Mouse (Mus musculus) hindbrain, embryonic 10.5 days (tissue): Measurements from ENCODE around the gene Olfr1175-ps. TPM values are rescaled to one million over a fixed set of nuclear protein-coding genes. Genes with fewer than 3 reads are reported as not detected.

Experiments
- DNase-seq: peaks from one replicate; pipeline ENCODE4 v3.0.0-alpha.2; 2017; ENCODE audit warnings: low spot score
- H3K27ac ChIP-seq: fragments of 300-500 bp; sonication (generic); 2 replicates; pipeline ENCODE4 v1.5.1; 2016; ENCODE audit warnings: mild to moderate bottlenecking, moderate library complexity
- H3K27me3 ChIP-seq: fragments of 300-500 bp; sonication (generic); 2 replicates; pipeline ENCODE4 v1.6.1; 2016; ENCODE audit warnings: mild to moderate bottlenecking; ENCODE audit not compliant: poor library complexity, insufficient read depth, severe bottlenecking
- H3K36me3 ChIP-seq: fragments of 300-500 bp; sonication (generic); 2 replicates; pipeline ENCODE4 v1.6.1; 2016; ENCODE audit warnings: mild to moderate bottlenecking, moderate library complexity
- H3K4me1 ChIP-seq: fragments of 300-500 bp; sonication (generic); replicated peaks from 2 replicates; pipeline ENCODE4 v1.6.1; 2016; ENCODE audit warnings: mild to moderate bottlenecking
- H3K4me3 ChIP-seq: fragments of 300-500 bp; sonication (generic); 2 replicates; pipeline ENCODE4 v1.5.1; 2016; ENCODE audit warnings: mild to moderate bottlenecking, moderate library complexity
- H3K9me3 ChIP-seq: fragments of 300-500 bp; sonication (generic); 2 replicates; pipeline ENCODE4 v1.6.1; 2016; ENCODE audit warnings: mild to moderate bottlenecking, moderate library complexity
- WGBS: fragments of 180-500 bp; shearing (Covaris S2); methylation state at CpG from one replicate; pipeline ENCODE4 v1.1.7; 2016; 5-methylcytosine and 5-hydroxymethylcytosine counted together
- polyA plus RNA-seq: library from polyadenylated mRNA; unstranded; fragments of >200 nt; fragmentation: Nextera tagmentation; extraction: Ambion mirVana; gene quantifications from 2 replicates; pipeline ENCODE4 v1.2.1, GENCODE M21; 2016

Gene Olfr1175-ps
- polyA plus RNA-seq, result not detected in 2 replicates

DNA sequence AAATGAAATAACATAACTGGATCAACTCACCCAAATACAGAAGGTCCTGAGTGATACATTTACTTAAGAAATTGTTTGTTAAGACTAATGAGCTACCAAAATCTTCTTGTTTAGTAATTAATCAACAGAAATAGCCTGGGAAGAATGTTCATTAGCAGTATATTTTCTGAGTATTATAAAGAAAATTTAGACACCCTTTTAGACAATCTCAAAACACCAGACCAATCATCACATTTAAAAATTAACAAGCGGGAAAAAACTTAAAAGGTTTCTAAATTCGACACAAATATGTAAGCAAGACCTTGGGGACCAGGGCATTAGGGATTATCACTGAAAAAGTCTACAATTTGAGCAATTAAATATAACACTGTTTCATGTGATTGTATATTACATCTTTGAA, at the start of gene Olfr1175-ps:
Olfr1175-ps (minus strand) TSS at position 101 of the 400 bp plus-strand sequence.
- H3K4me1 ChIP-seq, result no peaks in the 10 kb centered on the region
- no peak within 1 kb of the TSS for H3K4me3 ChIP-seq
- no peak for DNase-seq
- no peak within 1 kb of the TSS for H3K27ac ChIP-seq
- H3K36me3 ChIP-seq, result no peaks in the 10 kb centered on the region
- no peaks in the 10 kb centered on the region for H3K9me3 ChIP-seq
- H3K27me3 ChIP-seq, result no peaks in the 10 kb centered on the region
- WGBS, result 91% methylated on average over 2 of the region's 2 CpGs

GRCm38 (mm10) chr2:88356304-88356703, 29.3 kb upstream of the Olfr1175-ps start:
- no peaks in the 10 kb centered on the region for H3K4me1 ChIP-seq
- H3K36me3 ChIP-seq, result no peaks in the 10 kb centered on the region
- WGBS, result 2% methylated on average over 2 of the region's 2 CpGs
- no peak overlapping the region for H3K27ac ChIP-seq
- DNase-seq, result no peak
- H3K27me3 ChIP-seq, result no peaks in the 10 kb centered on the region
- H3K4me3 ChIP-seq, result no peak overlapping the region
- no peaks in the 10 kb centered on the region for H3K9me3 ChIP-seq

DNA sequence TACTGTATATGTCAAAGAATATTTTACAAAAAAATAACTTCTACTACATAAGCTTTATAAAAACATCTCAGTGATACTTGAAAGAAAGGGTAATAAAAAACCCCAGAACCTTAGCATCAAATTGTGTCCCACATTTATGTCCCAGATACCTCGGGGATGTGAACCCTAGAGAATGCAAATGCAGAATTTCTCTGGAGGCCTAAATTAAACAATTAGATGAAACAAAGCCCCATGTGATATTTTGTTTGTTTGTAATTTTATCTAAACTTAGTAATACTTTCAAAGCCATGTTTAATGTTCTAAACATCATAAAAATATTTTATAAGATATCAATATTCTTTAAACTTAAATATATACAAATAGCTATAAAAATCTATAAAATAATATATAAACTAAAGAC, 19.4 kb upstream of the Olfr1175-ps start, which contains the start of gene Olfr1177-ps:
Olfr1177-ps (minus strand) TSS at position 101 of the 400 bp plus-strand sequence.
- 88% methylated on average over 1 of the region's 1 CpGs for WGBS
- H3K9me3 ChIP-seq, result no peaks in the 10 kb centered on the region
- H3K4me1 ChIP-seq, result no peaks in the 10 kb centered on the region
- H3K27me3 ChIP-seq, result no peaks in the 10 kb centered on the region
- no peak for DNase-seq
- H3K27ac ChIP-seq, result no peak within 1 kb of the TSS
- H3K4me3 ChIP-seq, result no peak within 1 kb of the TSS
- H3K36me3 ChIP-seq, result no peaks in the 10 kb centered on the region

DNA sequence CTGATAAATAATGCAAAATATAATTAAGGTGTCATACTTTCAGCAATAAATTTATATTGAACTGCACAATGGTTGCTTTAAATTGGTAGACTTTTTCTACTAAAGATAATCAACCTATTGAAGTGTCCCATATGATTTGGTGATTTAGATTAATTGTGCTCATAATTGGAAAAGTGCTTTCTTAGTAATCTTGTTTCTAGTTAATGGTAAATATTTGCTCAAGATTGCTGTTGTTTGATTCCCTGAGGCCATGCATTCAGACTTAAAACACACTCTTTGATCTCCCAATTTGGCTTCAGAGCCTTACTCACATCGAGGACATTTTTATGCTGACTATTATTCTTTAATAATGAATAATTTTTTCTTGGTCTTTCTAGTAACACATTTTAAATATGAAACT, 9.4 kb upstream of the Olfr1175-ps start, which contains the start of gene Olfr1176:
Olfr1176 (plus strand) TSS at position 301 of the 400 bp plus-strand sequence.
- H3K4me3 ChIP-seq, result no peak within 1 kb of the TSS
- H3K4me1 ChIP-seq, result no peaks in the 10 kb centered on the region
- DNase-seq, result no peak
- H3K9me3 ChIP-seq, result no peaks in the 10 kb centered on the region
- H3K27ac ChIP-seq, result no peak within 1 kb of the TSS
- no peaks in the 10 kb centered on the region for H3K27me3 ChIP-seq
- no peaks in the 10 kb centered on the region for H3K36me3 ChIP-seq
- WGBS, result 84% methylated on average over 1 of the region's 1 CpGs

- Histone ChIP-seq H3K9me3 (no peaks in the 10 kb centered on the region), H3K27ac (no peak within 1 kb of the TSS), H3K27me3 (no peaks in the 10 kb centered on the region), H3K4me1 (no peaks in the 10 kb centered on the region), H3K36me3 (no peaks in the 10 kb centered on the region), H3K4me3 (no peak within 1 kb of the TSS)
- WGBS, result 95% methylated on average over 4 of the region's 4 CpGs
- DNase-seq, result no peak
These were observed 12.0 kb downstream of the Olfr1175-ps start, which contains the start of gene Olfr1174-ps for GRCm38 (mm10) chr2:88315035-88315434. Gene Olfr1174-ps (minus strand): TSS chr2:88315135.

- Histone ChIP-seq H3K36me3 (no peaks in the 10 kb centered on the region), H3K4me3 (no peak within 1 kb of the TSS), H3K9me3 (no peaks in the 10 kb centered on the region), H3K27me3 (no peaks in the 10 kb centered on the region), H3K27ac (no peak within 1 kb of the TSS), H3K4me1 (no peaks in the 10 kb centered on the region)
- DNase-seq, result no peak
These were observed 47.2 kb downstream of the Olfr1175-ps start, which contains the start of gene Olfr1173 for GRCm38 (mm10) chr2:88279775-88280174. Gene Olfr1173 (minus strand): TSS chr2:88279875.

Other genes starting within 250 kb of the Olfr1175-ps start
- gene Olfr1164, start 233.2 kb downstream of the Olfr1175-ps start, polyA plus RNA-seq, result not detected in 2 replicates
- not detected in 2 replicates for gene Olfr1166, start 198.9 kb downstream of the Olfr1175-ps start, polyA plus RNA-seq
- not detected in 2 replicates for gene Olfr1167, start 172.0 kb downstream of the Olfr1175-ps start, polyA plus RNA-seq
- not detected in 2 replicates for gene Olfr1168, start 145.3 kb downstream of the Olfr1175-ps start, polyA plus RNA-seq
- gene Olfr1170, start 98.9 kb downstream of the Olfr1175-ps start, polyA plus RNA-seq, result not detected in 2 replicates
- gene Olfr1173, start 47.3 kb downstream of the Olfr1175-ps start, polyA plus RNA-seq, result not detected in 2 replicates
- not detected in 2 replicates for gene Olfr1174-ps, start 12.1 kb downstream of the Olfr1175-ps start, polyA plus RNA-seq
- gene Olfr1176, start 9.5 kb upstream of the Olfr1175-ps start, polyA plus RNA-seq, result not detected in 2 replicates
- not detected in 2 replicates for gene Olfr1177-ps, start 19.3 kb upstream of the Olfr1175-ps start, polyA plus RNA-seq
- gene Olfr1178, start 59.8 kb upstream of the Olfr1175-ps start, polyA plus RNA-seq, result not detected in 2 replicates
- gene Olfr1179, start 79.2 kb upstream of the Olfr1175-ps start, polyA plus RNA-seq, result not detected in 2 replicates
- not detected in 2 replicates for gene Olfr1180, start 91.9 kb upstream of the Olfr1175-ps start, polyA plus RNA-seq
- not detected in 2 replicates for gene Olfr1181, start 99.0 kb upstream of the Olfr1175-ps start, polyA plus RNA-seq
- gene Gm13757, start 121.9 kb upstream of the Olfr1175-ps start, polyA plus RNA-seq, result not detected in 2 replicates
- gene Olfr1183, start 127.7 kb upstream of the Olfr1175-ps start, polyA plus RNA-seq, result not detected in 2 replicates
- not detected in 2 replicates for gene Olfr1184, start 156.4 kb upstream of the Olfr1175-ps start, polyA plus RNA-seq
- gene Olfr1185-ps1, start 166.1 kb upstream of the Olfr1175-ps start, polyA plus RNA-seq, result not detected in 2 replicates
- not detected in 2 replicates for gene Olfr1186, start 191.3 kb upstream of the Olfr1175-ps start, polyA plus RNA-seq
- gene Olfr1188, start 229.7 kb upstream of the Olfr1175-ps start, polyA plus RNA-seq, result not detected in 2 replicates